Mouse (Mus musculus): ENCODE results near the gene Cass4. TPM values are rescaled to one million over a fixed set of nuclear protein-coding genes. Genes with fewer than 3 reads are reported as not detected.

Cass4 gene
- polyA plus RNA-seq, 3 experiments from 2014 or later, result 9.0 to 14.1 (median 10.6) TPM

GRCm38 (mm10) chr2:172441176-172441575 lies 47.6 kb downstream of the Cass4 start:
- ATAC-seq, result no peak

- no peak for ATAC-seq
These were observed 52.0 kb downstream of the Cass4 start for GRCm38 (mm10) chr2:172445617-172446016.

- ATAC-seq, result no peak
These were observed 53.7 kb downstream of the Cass4 start for GRCm38 (mm10) chr2:172447317-172447716.

- ATAC-seq, result no peak
These were observed 54.7 kb downstream of the Cass4 start for GRCm38 (mm10) chr2:172448329-172448728.

GRCm38 (mm10) chr2:172450640-172451039 lies 57.0 kb downstream of the Cass4 start:
- no peak for ATAC-seq

- no peak for ATAC-seq
These were observed 58.4 kb downstream of the Cass4 start for GRCm38 (mm10) chr2:172452031-172452430.

GRCm38 (mm10) chr2:172452458-172452857 lies 58.9 kb downstream of the Cass4 start:
- ATAC-seq, result no peak

GRCm38 (mm10) chr2:172458496-172458895 lies 64.9 kb downstream of the Cass4 start, which contains the start of gene Gcnt7:
Gene Gcnt7, minus strand, starts transcription at chr2:172458596.
- ATAC-seq, result no peak

GRCm38 (mm10) chr2:172460647-172461046 lies 67.1 kb downstream of the Cass4 start:
- no peak for ATAC-seq

- ATAC-seq, result no peak
These were observed 69.2 kb downstream of the Cass4 start for GRCm38 (mm10) chr2:172462813-172463212.

- ATAC-seq, result no peak
These were observed 73.0 kb downstream of the Cass4 start for GRCm38 (mm10) chr2:172466427-172467132.

- ATAC-seq, result no peak
These were observed 73.6 kb downstream of the Cass4 start for GRCm38 (mm10) chr2:172467206-172467605.

GRCm38 (mm10) chr2:172468346-172468819 lies 74.8 kb downstream of the Cass4 start:
- no peak for ATAC-seq

GRCm38 (mm10) chr2:172472318-172472717 lies 78.7 kb downstream of the Cass4 start, which contains the start of gene Fam209:
Gene Fam209, plus strand, starts transcription at chr2:172472520.
- no peak for ATAC-seq

- ATAC-seq, result no peak
These were observed 80.0 kb downstream of the Cass4 start for GRCm38 (mm10) chr2:172473591-172473990.

GRCm38 (mm10) chr2:172474970-172475369 lies 81.4 kb downstream of the Cass4 start:
- ATAC-seq, result no peak

- peak; percentile 29 for ATAC-seq
These were observed 83.2 kb downstream of the Cass4 start for GRCm38 (mm10) chr2:172476707-172477260.

- no peak for ATAC-seq
These were observed 83.8 kb downstream of the Cass4 start for GRCm38 (mm10) chr2:172477350-172477749.

GRCm38 (mm10) chr2:172477860-172478259 lies 84.3 kb downstream of the Cass4 start:
- peak; percentile 45 for ATAC-seq

- ATAC-seq, result no peak
These were observed 86.7 kb downstream of the Cass4 start for GRCm38 (mm10) chr2:172480296-172480695.

- no peak for ATAC-seq
These were observed 88.2 kb downstream of the Cass4 start for GRCm38 (mm10) chr2:172481654-172482385.
